Mouse (Mus musculus) hindbrain, embryonic 16.5 days (tissue): ENCODE data around the gene Cers6. TPM values are rescaled to one million over a fixed set of nuclear protein-coding genes. Genes with fewer than 3 reads are reported as not detected.

Source experiments
- ATAC-seq: fragments of 200-750 bp; cut with Nextera tagmentation; 2 replicates; pipeline ENCODE4 v1.8.0; 2017; ENCODE audit warnings: moderate TSS enrichment, moderate library complexity
- H3K27ac ChIP-seq: fragments of 300-500 bp; sonication (generic); 2 replicates; pipeline ENCODE4 v1.5.1; 2014; ENCODE audit warnings: low read depth, mild to moderate bottlenecking, control low read depth, low read length, moderate library complexity
- H3K27me3 ChIP-seq: fragments of 300-500 bp; sonication (generic); replicated peaks from 2 replicates; pipeline ENCODE4 v1.6.1; 2014; ENCODE audit warnings: low read length; ENCODE audit not compliant: control insufficient read depth, insufficient read depth
- H3K36me3 ChIP-seq: fragments of 300-500 bp; sonication (generic); 2 replicates; pipeline ENCODE4 v1.6.1; 2014; ENCODE audit warnings: mild to moderate bottlenecking, low read length, moderate library complexity, mixed read lengths; ENCODE audit not compliant: control insufficient read depth, insufficient read depth
- H3K4me1 ChIP-seq: fragments of 300-500 bp; sonication (generic); 2 replicates; pipeline ENCODE4 v1.6.1; 2014; ENCODE audit warnings: low read depth, low read length; ENCODE audit not compliant: control insufficient read depth, insufficient read depth
- H3K4me2 ChIP-seq: fragments of 300-500 bp; sonication (generic); 2 replicates; pipeline ENCODE4 v1.6.1; 2014; ENCODE audit warnings: mild to moderate bottlenecking, low read length, control low read depth, moderate library complexity
- H3K4me3 ChIP-seq: fragments of 300-500 bp; sonication (generic); 2 replicates; pipeline ENCODE4 v1.5.1; 2014; ENCODE audit warnings: mild to moderate bottlenecking, low read length, control low read depth, moderate library complexity
- H3K9ac ChIP-seq: fragments of 300-500 bp; sonication (generic); 2 replicates; pipeline ENCODE4 v1.6.1; 2014; ENCODE audit warnings: low read depth, mild to moderate bottlenecking, control low read depth, low read length, moderate library complexity
- H3K9me3 ChIP-seq: fragments of 300-500 bp; sonication (generic); 2 replicates; pipeline ENCODE4 v1.6.1; 2014; ENCODE audit warnings: mild to moderate bottlenecking, low read length, moderate library complexity; ENCODE audit not compliant: control insufficient read depth
- WGBS: fragments of 180-500 bp; shearing (Covaris S2); extraction: QIAGEN DNeasy Blood & Tissue Kit; methylation state at CpG from one replicate; pipeline ENCODE4 v1.1.7; 2014; 5-methylcytosine and 5-hydroxymethylcytosine counted together
- polyA plus RNA-seq: library from polyadenylated mRNA; unstranded; fragments of >200 nt; fragmentation: Nextera tagmentation; extraction: Ambion mirVana; gene quantifications from 2 replicates; pipeline ENCODE4 v1.2.1, GENCODE M21; 2015

Gene Cers6
- polyA plus RNA-seq, 1 experiment from 2014 or later: 45.0 TPM

DNA sequence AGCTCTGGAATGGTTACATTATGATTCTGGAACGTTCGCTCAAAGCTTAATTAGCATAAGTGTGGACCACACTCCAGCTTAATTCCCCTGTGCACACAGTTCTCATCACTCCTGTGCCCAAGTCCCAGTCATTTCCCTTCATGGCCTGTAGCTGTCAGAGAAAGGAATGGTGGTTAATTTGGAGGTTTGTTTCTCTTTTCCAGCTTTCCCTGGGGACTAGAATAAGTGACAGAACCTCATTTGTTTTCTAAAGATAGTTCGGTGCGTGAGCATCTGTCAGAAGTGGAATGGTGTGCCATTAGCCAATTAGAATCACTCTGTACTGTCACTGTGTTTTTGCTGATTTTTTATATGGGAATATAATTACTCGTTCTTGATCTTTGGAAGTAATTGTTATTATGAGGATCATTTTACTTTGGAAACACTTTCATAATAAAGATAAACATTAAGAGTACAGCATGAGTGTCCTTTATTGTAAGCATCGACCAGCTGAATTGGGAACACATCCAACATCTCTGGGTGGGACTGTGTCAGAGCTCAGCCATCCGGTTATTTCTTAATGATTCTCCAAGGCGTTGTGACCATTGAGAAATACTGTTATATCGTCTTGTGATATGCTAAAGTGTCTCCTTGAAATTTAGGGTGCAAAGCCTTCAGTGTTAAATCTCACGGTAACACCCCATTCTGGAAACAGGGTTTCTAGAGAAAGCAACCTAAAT lies 252.7 kb downstream of the Cers6 start:
- Histone ChIP-seq H3K4me3 (no peak overlapping the region), H3K27ac (no peak overlapping the region), H3K9me3 (peaks cover 2% of the 10 kb centered on the region; the same call in 1 of the 2 replicates), H3K4me2 (no peak overlapping the region), H3K4me1 (no peaks in the 10 kb centered on the region), H3K9ac (no peak overlapping the region), H3K36me3 (no peaks in the 10 kb centered on the region), H3K27me3 (no peaks in the 10 kb centered on the region)
- WGBS: 50% methylated on average over 10 of the region's 10 CpGs
- no peak for ATAC-seq

- H3K36me3 ChIP-seq: no peaks in the 10 kb centered on the region
- H3K9me3 ChIP-seq: peaks cover 2% of the 10 kb centered on the region; the same call in 1 of the 2 replicates
- no peaks in the 10 kb centered on the region; the same call in 1 of the 2 replicates for H3K4me1 ChIP-seq
- 81% methylated on average over 3 of the region's 3 CpGs for WGBS
- no peaks in the 10 kb centered on the region for H3K27me3 ChIP-seq
- H3K9ac ChIP-seq: no peak overlapping the region
- no peak overlapping the region for H3K4me2 ChIP-seq
- H3K4me3 ChIP-seq: no peak overlapping the region
- H3K27ac ChIP-seq: no peak overlapping the region
- peak; percentile 49; the same call in 1 of the 2 replicates for ATAC-seq
These were observed 254.7 kb downstream of the Cers6 start for GRCm38 (mm10) chr2:69115921-69116320.

DNA sequence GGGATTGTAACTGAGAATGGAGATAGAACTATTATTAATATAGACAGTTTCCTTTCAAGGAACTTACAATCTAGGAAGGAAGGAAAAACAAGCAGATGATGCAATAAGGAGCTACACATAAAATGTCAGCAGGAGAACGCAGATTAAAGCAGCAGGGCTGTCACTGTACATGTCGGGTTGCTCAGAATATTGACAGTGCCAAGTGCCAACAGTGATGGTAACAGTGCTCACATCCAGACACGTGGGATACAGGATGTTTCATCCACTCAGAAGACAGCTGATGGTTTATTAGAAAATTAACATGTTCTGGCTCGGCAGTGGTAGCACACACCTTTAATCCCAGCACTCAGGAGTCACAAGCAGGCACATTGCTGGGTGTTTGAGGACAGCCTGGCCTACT lies 255.5 kb downstream of the Cers6 start:
- Histone ChIP-seq H3K4me1 (no peaks in the 10 kb centered on the region; the same call in 1 of the 2 replicates), H3K27me3 (no peaks in the 10 kb centered on the region), H3K9ac (no peak overlapping the region), H3K4me2 (no peak overlapping the region), H3K9me3 (peaks cover 2% of the 10 kb centered on the region; the same call in 1 of the 2 replicates), H3K27ac (no peak overlapping the region), H3K4me3 (no peak overlapping the region), H3K36me3 (no peaks in the 10 kb centered on the region)
- peak; percentile 37; the same call in 1 of the 2 replicates for ATAC-seq
- WGBS: 52% methylated on average over 4 of the region's 4 CpGs

DNA sequence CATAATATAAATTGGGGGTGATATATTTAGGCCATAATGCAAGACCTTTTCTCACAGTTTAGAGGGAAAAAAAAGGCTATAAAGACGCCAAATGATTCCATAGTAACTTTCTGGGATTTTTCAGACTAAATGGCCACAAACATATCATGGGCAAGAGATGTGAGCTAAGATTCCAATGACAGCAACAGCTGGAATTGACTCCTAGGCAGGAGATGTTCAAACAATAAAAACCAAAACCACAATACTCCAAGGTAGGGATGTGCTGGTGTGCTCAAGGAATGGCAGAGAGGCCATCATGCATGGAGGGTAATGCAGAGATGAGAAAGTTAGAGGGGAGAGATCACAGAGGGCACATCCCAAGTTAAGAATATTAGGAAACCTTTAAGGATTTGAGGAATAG lies 257.8 kb downstream of the Cers6 start:
- H3K36me3 ChIP-seq: no peaks in the 10 kb centered on the region
- WGBS: 98% methylated on average over 1 of the region's 1 CpGs
- H3K27me3 ChIP-seq: no peaks in the 10 kb centered on the region
- no peak overlapping the region for H3K9ac ChIP-seq
- H3K4me3 ChIP-seq: no peak overlapping the region
- no peak overlapping the region for H3K4me2 ChIP-seq
- no peak for ATAC-seq
- H3K4me1 ChIP-seq: no peaks in the 10 kb centered on the region; the same call in 1 of the 2 replicates
- peaks cover 2% of the 10 kb centered on the region; the same call in 1 of the 2 replicates for H3K9me3 ChIP-seq
- H3K27ac ChIP-seq: no peak overlapping the region

GRCm38 (mm10) chr2:69119718-69120117 lies 258.5 kb downstream of the Cers6 start:
- Histone ChIP-seq H3K27me3 (no peaks in the 10 kb centered on the region), H3K4me2 (no peak overlapping the region), H3K9ac (no peak overlapping the region), H3K27ac (no peak overlapping the region), H3K36me3 (no peaks in the 10 kb centered on the region), H3K4me1 (no peaks in the 10 kb centered on the region; the same call in 1 of the 2 replicates), H3K9me3 (peaks cover 2% of the 10 kb centered on the region; the same call in 1 of the 2 replicates), H3K4me3 (no peak overlapping the region)
- peak; percentile 41; the same call in 1 of the 2 replicates for ATAC-seq
- WGBS: 44% methylated on average over 2 of the region's 2 CpGs

- no peaks in the 10 kb centered on the region for H3K27me3 ChIP-seq
- H3K9ac ChIP-seq: no peak overlapping the region
- no peak for ATAC-seq
- H3K9me3 ChIP-seq: no peaks in the 10 kb centered on the region
- no peak overlapping the region for H3K27ac ChIP-seq
- WGBS: 84% methylated on average over 4 of the region's 4 CpGs
- H3K4me1 ChIP-seq: no peaks in the 10 kb centered on the region; the same call in 1 of the 2 replicates
- no peak overlapping the region for H3K4me2 ChIP-seq
- no peaks in the 10 kb centered on the region for H3K36me3 ChIP-seq
- no peak overlapping the region for H3K4me3 ChIP-seq
These were observed 260.4 kb downstream of the Cers6 start for GRCm38 (mm10) chr2:69121681-69122080.

DNA sequence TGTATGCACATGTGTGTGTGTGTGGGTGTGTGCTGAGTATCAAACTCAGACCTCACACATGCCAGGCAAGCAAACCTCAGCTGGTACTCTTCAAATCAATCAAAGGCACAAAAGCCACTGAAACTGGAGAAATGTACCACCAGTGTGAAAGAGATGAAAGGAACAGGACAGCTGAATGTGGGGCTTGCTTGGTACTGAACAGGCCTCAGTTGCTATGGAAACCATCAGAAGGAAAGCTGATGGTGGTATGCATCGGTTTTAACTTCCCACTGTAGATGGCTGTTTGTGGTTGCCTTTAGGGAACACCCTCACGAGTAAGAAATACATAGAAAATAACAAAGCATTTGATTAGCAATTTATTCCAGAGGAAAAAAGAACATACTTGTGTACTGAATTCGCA lies 264.2 kb downstream of the Cers6 start:
- Histone ChIP-seq H3K9ac (no peak overlapping the region), H3K27ac (no peak overlapping the region), H3K4me3 (no peak overlapping the region), H3K4me1 (peaks cover 2% of the 10 kb centered on the region; the same call in 1 of the 2 replicates), H3K27me3 (no peaks in the 10 kb centered on the region), H3K9me3 (no peaks in the 10 kb centered on the region), H3K36me3 (no peaks in the 10 kb centered on the region), H3K4me2 (no peak overlapping the region)
- no peak for ATAC-seq
- 31% methylated on average over 3 of the region's 3 CpGs for WGBS

DNA sequence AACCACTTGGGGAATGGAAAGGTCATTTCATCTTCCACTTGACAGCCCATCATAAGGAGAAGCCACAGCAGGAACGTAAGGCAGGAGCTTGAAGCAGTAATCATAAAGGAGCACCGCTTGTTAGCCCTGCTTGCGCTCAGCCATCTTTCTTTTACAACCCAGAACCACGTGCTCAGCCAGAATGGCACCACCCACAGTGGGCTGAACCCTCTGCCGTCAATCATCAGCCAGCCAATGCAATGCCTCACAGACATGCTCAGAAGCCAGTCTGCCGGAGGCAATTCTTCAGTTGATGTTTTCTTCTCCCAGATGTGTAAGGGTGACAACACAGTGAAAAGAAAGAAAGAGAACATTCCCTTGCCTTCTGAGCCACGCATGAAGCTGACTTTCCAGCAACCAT lies 267.1 kb downstream of the Cers6 start:
- Histone ChIP-seq H3K27me3 (no peaks in the 10 kb centered on the region), H3K4me2 (no peak overlapping the region), H3K9me3 (no peaks in the 10 kb centered on the region), H3K36me3 (no peaks in the 10 kb centered on the region), H3K4me1 (peaks cover 2% of the 10 kb centered on the region; the same call in 1 of the 2 replicates), H3K27ac (no peak overlapping the region), H3K9ac (no peak overlapping the region), H3K4me3 (no peak overlapping the region)
- ATAC-seq: peak; percentile 57; the same call in 1 of the 2 replicates
- WGBS: 66% methylated on average over 7 of the region's 7 CpGs

DNA sequence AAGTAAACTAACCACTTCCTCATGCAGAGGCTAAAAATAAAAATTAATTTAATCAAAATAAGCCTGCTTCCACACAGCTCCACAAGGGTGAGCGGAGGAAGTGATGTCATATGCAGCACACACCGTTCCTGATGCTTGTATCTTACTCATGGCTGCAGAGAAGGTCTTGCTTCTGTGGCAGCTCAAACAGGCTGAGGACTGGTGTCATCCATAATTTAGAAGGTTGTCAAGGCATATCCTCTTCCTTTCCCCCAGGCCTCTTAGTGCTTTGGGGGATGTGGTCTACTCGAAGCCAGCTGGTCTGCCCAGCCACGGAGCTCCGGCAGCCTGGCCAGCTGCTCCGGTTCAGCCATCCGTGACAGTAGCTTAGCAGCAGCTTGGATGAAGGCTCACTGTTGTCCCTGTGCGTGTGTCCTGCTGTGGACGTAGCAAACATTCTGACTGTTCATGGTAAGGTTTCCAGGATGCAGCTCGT lies 267.7 kb downstream of the Cers6 start:
- no peak overlapping the region for H3K4me3 ChIP-seq
- H3K9ac ChIP-seq: no peak overlapping the region
- no peak overlapping the region for H3K27ac ChIP-seq
- WGBS: 23% methylated on average over 10 of the region's 10 CpGs
- no peaks in the 10 kb centered on the region for H3K9me3 ChIP-seq
- H3K27me3 ChIP-seq: no peaks in the 10 kb centered on the region
- ATAC-seq: peak; percentile 91
- H3K4me1 ChIP-seq: peaks cover 2% of the 10 kb centered on the region; the same call in 1 of the 2 replicates
- H3K36me3 ChIP-seq: no peaks in the 10 kb centered on the region
- H3K4me2 ChIP-seq: peak overlapping the region; percentile 1; the same call in 1 of the 2 replicates
